Mouse (Mus musculus): ENCODE measurements at regions not wholly inside any gene's neighbourhood (a gene's known extent, or its start where the extent isn't known, plus 50 kb on each side); places are given as distances from the start of the nearest gene placed in this dataset.

GRCm38 (mm10) chr3:46075646-46076045 is 372.4 kb downstream of the Pabpc4l start:
- ATAC-seq (ENCODE audit: low read depth): no peak

GRCm38 (mm10) chr3:46054792-46055191 is 393.2 kb downstream of the Pabpc4l start:
- WGBS: 73% methylated on average over 1 of the region's 1 CpGs
- H3K9me3 ChIP-seq (ENCODE audit: control insufficient read depth, low read length): no peaks in the 10 kb centered on the region

More at GRCm38 (mm10) chr3:46075646-46076045, 372.4 kb downstream of the Pabpc4l start:
- peak; percentile 10 for DNase-seq (ENCODE audit: low spot score)
- Histone ChIP-seq H3K27me3 (replicated peaks; ENCODE audit: control insufficient read depth, insufficient read depth, low read length) (no peaks in the 10 kb centered on the region), H3K9me3 (ENCODE audit: control insufficient read depth, low read length) (no peaks in the 10 kb centered on the region), H3K4me3 (ENCODE audit: low read depth, low read length) (no peak overlapping the region), H3K4me2 (ENCODE audit: low read depth, low read length) (no peak overlapping the region), H3K4me1 (ENCODE audit: control insufficient read depth, insufficient read depth, low read length) (no peaks in the 10 kb centered on the region), H3K9ac (ENCODE audit: low read depth, low read length) (no peak overlapping the region), H3K27ac (replicated peaks; ENCODE audit: low read depth, low read length) (no peak overlapping the region), H3K36me3 (ENCODE audit: control insufficient read depth, insufficient read depth, low read length) (no peaks in the 10 kb centered on the region)
- 76% methylated on average over 9 of the region's 9 CpGs for WGBS

GRCm38 (mm10) chr3:46034068-46034467 is 414.0 kb downstream of the Pabpc4l start:
- no peaks in the 10 kb centered on the region for H3K36me3 ChIP-seq (ENCODE audit: control insufficient read depth, insufficient read depth, low read length)
- 71% methylated on average over 2 of the region's 2 CpGs for WGBS

More at GRCm38 (mm10) chr3:46054792-46055191, 393.2 kb downstream of the Pabpc4l start:
- Histone ChIP-seq H3K36me3 (ENCODE audit: control insufficient read depth, insufficient read depth, low read length) (no peaks in the 10 kb centered on the region), H3K4me3 (ENCODE audit: low read depth, low read length) (no peak overlapping the region), H3K27ac (replicated peaks; ENCODE audit: low read depth, low read length) (no peak overlapping the region), H3K27me3 (replicated peaks; ENCODE audit: control insufficient read depth, insufficient read depth, low read length) (no peaks in the 10 kb centered on the region), H3K4me2 (ENCODE audit: low read depth, low read length) (no peak overlapping the region), H3K9ac (ENCODE audit: low read depth, low read length) (no peak overlapping the region), H3K4me1 (ENCODE audit: control insufficient read depth, insufficient read depth, low read length) (no peaks in the 10 kb centered on the region)
- DNase-seq (ENCODE audit: low spot score) (no peak), ATAC-seq (ENCODE audit: low read depth) (no peak)

More at GRCm38 (mm10) chr3:46034068-46034467, 414.0 kb downstream of the Pabpc4l start:
- Histone ChIP-seq H3K27me3 (replicated peaks; ENCODE audit: control insufficient read depth, insufficient read depth, low read length) (no peaks in the 10 kb centered on the region), H3K4me2 (ENCODE audit: low read depth, low read length) (no peak overlapping the region), H3K9me3 (ENCODE audit: control insufficient read depth, low read length) (no peaks in the 10 kb centered on the region), H3K27ac (replicated peaks; ENCODE audit: low read depth, low read length) (no peak overlapping the region), H3K4me3 (ENCODE audit: low read depth, low read length) (no peak overlapping the region), H3K9ac (ENCODE audit: low read depth, low read length) (no peak overlapping the region), H3K4me1 (ENCODE audit: control insufficient read depth, insufficient read depth, low read length) (no peaks in the 10 kb centered on the region)
- DNase-seq (ENCODE audit: low spot score) (no peak), ATAC-seq (ENCODE audit: low read depth) (no peak)
